Mouse (Mus musculus): ENCODE data around the gene Myo19.

- no peak for TF ChIP-seq POLR2A (IDR thresholded peaks at IDR 0.05; ENCODE audit: low read depth, low read length)
- no peak for TF ChIP-seq CTCF (IDR thresholded peaks at IDR 0.05; ENCODE audit: extremely low read depth, insufficient read depth, insufficient read length, insufficient replicate concordance)
Observed at GRCm38 (mm10) chr11:84947206-84947605, 67.3 kb downstream of the Myo19 start.
